Mouse (Mus musculus) bone marrow, adult 2 months (tissue): ENCODE measurements around the gene Pebp1.

Experiments used
- CTCF ChIP-seq: fragments of 200-500 bp; IDR thresholded peaks from 2 replicates; pipeline ENCODE4 v1.5.1; 2011; ENCODE audit warnings: low read length, control low read depth; ENCODE audit not compliant: control insufficient read depth, insufficient read depth
- POLR2A ChIP-seq: fragments of 200-500 bp; IDR thresholded peaks from 2 replicates; pipeline ENCODE4 v1.6.1; 2011; ENCODE audit warnings: low read depth, mild to moderate bottlenecking, control low read depth, low read length, borderline replicate concordance; ENCODE audit not compliant: control insufficient read depth

- TF ChIP-seq CTCF: no peak
- TF ChIP-seq POLR2A: no peak
These were observed 5.1 kb upstream of the Pebp1 start for GRCm38 (mm10) chr5:117292547-117292946.
